Mouse (Mus musculus): ENCODE data around the gene Ifngr2. TPM values are rescaled to one million over a fixed set of nuclear protein-coding genes. Genes with fewer than 3 reads are reported as not detected.
A peak's percentile ranks its signal among the peaks of the same experiment; 100 is the strongest.

Gene Ifngr2
- polyA plus RNA-seq, 1 experiment from 2014 or later = 44.0 TPM

GRCm38 (mm10) chr16:91532429-91532828 is 14.4 kb upstream of the Ifngr2 start:
- H3K4me1 ChIP-seq (ENCODE audit: control insufficient read depth, insufficient read depth, low read length) = no peaks in the 10 kb centered on the region
- no peak overlapping the region for H3K9ac ChIP-seq (replicated peaks; ENCODE audit: low read depth, low read length)
- no peaks in the 10 kb centered on the region for H3K36me3 ChIP-seq (ENCODE audit: control insufficient read depth, insufficient read depth, low read length)
- WGBS = 44% methylated on average over 2 of the region's 2 CpGs
- no peak for ATAC-seq (ENCODE audit: insufficient number of reproducible peaks, insufficient read depth, low FRiP score, low read depth)
- H3K9me3 ChIP-seq (ENCODE audit: control insufficient read depth, low read depth, low read length) = no peaks in the 10 kb centered on the region
- no peak overlapping the region for H3K27ac ChIP-seq (ENCODE audit: low read length)
- H3K4me3 ChIP-seq (ENCODE audit: low read depth, low read length) = no peak overlapping the region
- no peak overlapping the region for H3K4me2 ChIP-seq (replicated peaks; ENCODE audit: low read depth, low read length)
- no peaks in the 10 kb centered on the region for H3K27me3 ChIP-seq (ENCODE audit: control insufficient read depth, insufficient read depth, low read length)

- Histone ChIP-seq H3K27ac (ENCODE audit: low read length) (no peak overlapping the region), H3K27me3 (ENCODE audit: control insufficient read depth, insufficient read depth, low read length) (no peaks in the 10 kb centered on the region), H3K9me3 (ENCODE audit: control insufficient read depth, low read depth, low read length) (no peaks in the 10 kb centered on the region), H3K36me3 (ENCODE audit: control insufficient read depth, insufficient read depth, low read length) (no peaks in the 10 kb centered on the region), H3K4me1 (ENCODE audit: control insufficient read depth, insufficient read depth, low read length) (no peaks in the 10 kb centered on the region), H3K4me3 (ENCODE audit: low read depth, low read length) (no peak overlapping the region), H3K4me2 (replicated peaks; ENCODE audit: low read depth, low read length) (no peak overlapping the region), H3K9ac (replicated peaks; ENCODE audit: low read depth, low read length) (no peak overlapping the region)
- ATAC-seq (ENCODE audit: insufficient number of reproducible peaks, insufficient read depth, low FRiP score, low read depth) = no peak
- WGBS = 59% methylated on average over 23 of the region's 23 CpGs
Observed at GRCm38 (mm10) chr16:91533097-91534001, 13.5 kb upstream of the Ifngr2 start.

- Histone ChIP-seq H3K9me3 (ENCODE audit: control insufficient read depth, low read depth, low read length) (no peaks in the 10 kb centered on the region), H3K4me3 (ENCODE audit: low read depth, low read length) (no peak overlapping the region), H3K27me3 (ENCODE audit: control insufficient read depth, insufficient read depth, low read length) (no peaks in the 10 kb centered on the region), H3K4me1 (ENCODE audit: control insufficient read depth, insufficient read depth, low read length) (no peaks in the 10 kb centered on the region), H3K4me2 (replicated peaks; ENCODE audit: low read depth, low read length) (no peak overlapping the region), H3K27ac (ENCODE audit: low read length) (no peak overlapping the region), H3K9ac (replicated peaks; ENCODE audit: low read depth, low read length) (no peak overlapping the region), H3K36me3 (ENCODE audit: control insufficient read depth, insufficient read depth, low read length) (no peaks in the 10 kb centered on the region)
- ATAC-seq (ENCODE audit: insufficient number of reproducible peaks, insufficient read depth, low FRiP score, low read depth) = peak; percentile 81
- 61% methylated on average over 13 of the region's 13 CpGs for WGBS
Observed at GRCm38 (mm10) chr16:91534477-91534876, 12.4 kb upstream of the Ifngr2 start.

- H3K9me3 ChIP-seq (ENCODE audit: control insufficient read depth, low read depth, low read length) = no peaks in the 10 kb centered on the region
- no peaks in the 10 kb centered on the region for H3K36me3 ChIP-seq (ENCODE audit: control insufficient read depth, insufficient read depth, low read length)
- no peaks in the 10 kb centered on the region for H3K27me3 ChIP-seq (ENCODE audit: control insufficient read depth, insufficient read depth, low read length)
- no peak overlapping the region for H3K4me2 ChIP-seq (replicated peaks; ENCODE audit: low read depth, low read length)
- ATAC-seq (ENCODE audit: insufficient number of reproducible peaks, insufficient read depth, low FRiP score, low read depth) = no peak
- H3K27ac ChIP-seq (ENCODE audit: low read length) = no peak overlapping the region
- WGBS = 77% methylated on average over 6 of the region's 6 CpGs
- no peak overlapping the region for H3K9ac ChIP-seq (replicated peaks; ENCODE audit: low read depth, low read length)
- H3K4me3 ChIP-seq (ENCODE audit: low read depth, low read length) = no peak overlapping the region
- no peaks in the 10 kb centered on the region for H3K4me1 ChIP-seq (ENCODE audit: control insufficient read depth, insufficient read depth, low read length)
Observed at GRCm38 (mm10) chr16:91534888-91535287, 12.0 kb upstream of the Ifngr2 start.

- ATAC-seq (ENCODE audit: insufficient number of reproducible peaks, insufficient read depth, low FRiP score, low read depth) = no peak
- H3K9ac ChIP-seq (replicated peaks; ENCODE audit: low read depth, low read length) = no peak overlapping the region
- H3K4me2 ChIP-seq (replicated peaks; ENCODE audit: low read depth, low read length) = no peak overlapping the region
- no peaks in the 10 kb centered on the region for H3K9me3 ChIP-seq (ENCODE audit: control insufficient read depth, low read depth, low read length)
- no peak overlapping the region for H3K27ac ChIP-seq (ENCODE audit: low read length)
- no peaks in the 10 kb centered on the region for H3K27me3 ChIP-seq (ENCODE audit: control insufficient read depth, insufficient read depth, low read length)
- no peaks in the 10 kb centered on the region for H3K36me3 ChIP-seq (ENCODE audit: control insufficient read depth, insufficient read depth, low read length)
- H3K4me1 ChIP-seq (ENCODE audit: control insufficient read depth, insufficient read depth, low read length) = no peaks in the 10 kb centered on the region
- 84% methylated on average over 6 of the region's 6 CpGs for WGBS
- H3K4me3 ChIP-seq (ENCODE audit: low read depth, low read length) = no peak overlapping the region
Observed at GRCm38 (mm10) chr16:91536372-91536771, 10.5 kb upstream of the Ifngr2 start.

- Histone ChIP-seq H3K4me2 (replicated peaks; ENCODE audit: low read depth, low read length) (no peak overlapping the region), H3K27me3 (ENCODE audit: control insufficient read depth, insufficient read depth, low read length) (no peaks in the 10 kb centered on the region), H3K27ac (ENCODE audit: low read length) (no peak overlapping the region), H3K36me3 (ENCODE audit: control insufficient read depth, insufficient read depth, low read length) (no peaks in the 10 kb centered on the region), H3K9ac (replicated peaks; ENCODE audit: low read depth, low read length) (no peak overlapping the region), H3K4me1 (ENCODE audit: control insufficient read depth, insufficient read depth, low read length) (no peaks in the 10 kb centered on the region), H3K4me3 (ENCODE audit: low read depth, low read length) (no peak overlapping the region), H3K9me3 (ENCODE audit: control insufficient read depth, low read depth, low read length) (no peaks in the 10 kb centered on the region)
- 79% methylated on average over 3 of the region's 3 CpGs for WGBS
- no peak for ATAC-seq (ENCODE audit: insufficient number of reproducible peaks, insufficient read depth, low FRiP score, low read depth)
Observed at GRCm38 (mm10) chr16:91537065-91537464, 9.8 kb upstream of the Ifngr2 start.

- Histone ChIP-seq H3K4me2 (replicated peaks; ENCODE audit: low read depth, low read length) (no peak overlapping the region), H3K27me3 (ENCODE audit: control insufficient read depth, insufficient read depth, low read length) (no peaks in the 10 kb centered on the region), H3K36me3 (ENCODE audit: control insufficient read depth, insufficient read depth, low read length) (no peaks in the 10 kb centered on the region), H3K4me3 (ENCODE audit: low read depth, low read length) (no peak overlapping the region), H3K9ac (replicated peaks; ENCODE audit: low read depth, low read length) (no peak overlapping the region), H3K27ac (ENCODE audit: low read length) (peak overlapping the region; percentile 21; the same call in 1 of the 2 replicates), H3K4me1 (ENCODE audit: control insufficient read depth, insufficient read depth, low read length) (no peaks in the 10 kb centered on the region), H3K9me3 (ENCODE audit: control insufficient read depth, low read depth, low read length) (no peaks in the 10 kb centered on the region)
- no peak for ATAC-seq (ENCODE audit: insufficient number of reproducible peaks, insufficient read depth, low FRiP score, low read depth)
- WGBS = 69% methylated on average over 6 of the region's 6 CpGs
Observed at GRCm38 (mm10) chr16:91538051-91538450, 8.8 kb upstream of the Ifngr2 start.

GRCm38 (mm10) chr16:91538513-91538912 is 8.4 kb upstream of the Ifngr2 start:
- H3K9ac ChIP-seq (replicated peaks; ENCODE audit: low read depth, low read length) = no peak overlapping the region
- H3K4me3 ChIP-seq (ENCODE audit: low read depth, low read length) = no peak overlapping the region
- H3K36me3 ChIP-seq (ENCODE audit: control insufficient read depth, insufficient read depth, low read length) = no peaks in the 10 kb centered on the region
- no peaks in the 10 kb centered on the region for H3K4me1 ChIP-seq (ENCODE audit: control insufficient read depth, insufficient read depth, low read length)
- ATAC-seq (ENCODE audit: insufficient number of reproducible peaks, insufficient read depth, low FRiP score, low read depth) = no peak
- WGBS = 61% methylated on average over 9 of the region's 9 CpGs
- no peaks in the 10 kb centered on the region for H3K9me3 ChIP-seq (ENCODE audit: control insufficient read depth, low read depth, low read length)
- peak overlapping the region; percentile 21; the same call in 1 of the 2 replicates for H3K27ac ChIP-seq (ENCODE audit: low read length)
- no peak overlapping the region for H3K4me2 ChIP-seq (replicated peaks; ENCODE audit: low read depth, low read length)
- no peaks in the 10 kb centered on the region for H3K27me3 ChIP-seq (ENCODE audit: control insufficient read depth, insufficient read depth, low read length)

All from stomach, embryonic 14.5 days (tissue).